Mouse (Mus musculus) lung, postnatal 25 days (tissue): ENCODE results near the gene Usp29.
"Not testable (repeated sequence)": the region's sequence is repeated elsewhere in the genome, so short reads cannot be mapped to it uniquely, and the experiment has no call there.

Experiments
- DNase-seq: peaks from one replicate; pipeline ENCODE4 v3.0.0; 2022; ENCODE audit warnings: low spot score

Usp29 gene

DNA sequence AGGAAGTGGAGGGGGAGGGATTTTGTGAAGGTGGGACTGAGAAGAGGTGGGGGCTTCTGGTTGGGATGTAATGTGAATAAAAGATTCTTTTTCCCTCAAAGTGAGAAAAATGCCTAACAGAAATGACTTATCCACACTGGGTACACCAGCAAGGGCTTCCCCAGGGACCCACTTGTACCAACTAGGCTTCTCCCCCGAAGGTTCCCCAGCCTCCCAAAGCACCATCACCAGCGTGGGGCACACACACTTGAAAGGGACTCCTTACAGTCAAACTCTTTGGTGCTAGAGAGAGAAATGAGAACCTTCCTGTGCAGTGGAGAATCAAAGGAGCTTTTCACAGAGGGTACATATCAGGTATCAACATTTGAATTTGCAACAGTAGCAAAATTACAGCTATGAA lies 198.9 kb downstream of the Usp29 start:
- no peak for DNase-seq

DNA sequence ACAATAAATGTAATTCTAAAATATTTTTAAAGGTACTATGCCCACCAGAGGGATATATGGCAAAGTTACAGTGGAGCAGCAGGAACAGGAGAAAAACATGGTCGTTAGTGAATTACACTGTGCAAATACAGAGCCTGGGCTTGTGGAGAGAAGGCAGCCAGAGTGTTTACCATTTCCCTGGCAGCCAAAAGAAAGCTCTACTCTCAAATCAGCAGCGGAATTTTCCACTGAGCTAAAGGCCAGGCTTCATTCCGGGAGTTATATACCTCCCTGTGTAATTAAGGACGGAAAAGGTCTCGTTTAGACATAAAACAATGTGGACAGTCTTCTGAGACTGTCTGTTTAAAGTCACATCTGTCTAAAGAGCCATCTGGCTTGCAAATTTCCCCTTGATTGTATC lies 204.4 kb downstream of the Usp29 start:
- DNase-seq, result no peak

DNA sequence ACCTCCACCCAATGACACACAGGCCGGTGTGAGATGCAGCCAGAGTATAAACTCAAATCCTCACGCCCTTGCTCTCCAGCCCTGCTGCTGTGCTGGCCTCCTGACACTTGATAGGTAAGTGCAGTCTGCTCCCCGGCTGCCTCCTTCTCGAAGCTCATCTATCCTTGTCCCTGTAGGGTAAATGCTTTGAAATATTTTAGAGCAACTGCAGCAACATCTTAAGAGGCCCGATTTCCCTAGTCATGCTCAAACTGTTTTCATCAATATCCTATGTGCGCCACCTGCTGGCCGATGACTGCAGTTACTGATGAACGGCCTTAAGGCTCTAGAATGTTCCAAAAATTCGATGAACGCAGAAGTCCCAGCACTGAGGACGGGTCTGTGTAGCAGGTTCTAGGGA lies 206.7 kb downstream of the Usp29 start:
- peak; percentile 53 for DNase-seq

DNA sequence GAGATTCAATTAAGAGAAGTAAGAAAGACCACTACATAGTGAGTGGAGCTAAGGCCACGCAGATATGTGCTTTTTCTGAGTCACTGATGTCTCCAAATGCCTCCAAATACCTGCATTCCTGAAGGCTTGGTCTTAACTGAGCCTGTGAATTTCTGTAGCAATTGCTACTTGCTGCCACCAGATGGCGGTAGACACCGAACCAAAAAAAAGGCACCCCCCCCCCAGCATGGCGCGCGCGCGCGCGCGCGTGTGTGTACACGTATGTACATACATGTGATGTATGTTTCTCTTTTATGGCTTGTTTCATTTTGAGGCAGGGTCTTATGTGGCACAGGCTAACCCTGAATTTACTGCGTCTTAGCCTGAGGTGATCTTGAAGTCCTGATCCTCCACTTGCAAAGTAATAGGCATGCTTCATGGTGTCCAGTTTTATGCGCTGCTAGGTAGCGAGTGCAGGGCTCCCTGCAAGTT lies 210.4 kb downstream of the Usp29 start:
- DNase-seq, result no peak

DNA sequence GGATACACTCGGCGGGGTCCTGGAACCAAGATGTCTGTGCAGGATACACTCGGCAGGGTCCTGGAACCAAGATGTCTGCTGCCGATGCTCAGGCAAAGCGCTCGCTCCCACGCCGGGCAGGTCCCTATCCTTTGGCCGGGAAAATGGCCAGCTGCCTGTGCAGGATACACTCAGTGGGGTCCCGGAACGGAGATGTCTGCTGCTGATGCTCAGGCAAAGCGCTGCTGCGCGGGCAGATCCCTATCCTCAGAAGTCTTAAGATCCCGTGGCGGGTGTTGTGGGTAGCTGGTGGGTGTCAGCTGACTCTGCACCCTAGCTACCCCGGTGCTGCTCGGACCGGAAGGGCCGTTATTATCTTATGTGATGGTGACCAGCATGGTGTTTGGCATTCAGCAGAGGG lies 217.7 kb downstream of the Usp29 start:
- DNase-seq, result not testable (repeated sequence)

DNA sequence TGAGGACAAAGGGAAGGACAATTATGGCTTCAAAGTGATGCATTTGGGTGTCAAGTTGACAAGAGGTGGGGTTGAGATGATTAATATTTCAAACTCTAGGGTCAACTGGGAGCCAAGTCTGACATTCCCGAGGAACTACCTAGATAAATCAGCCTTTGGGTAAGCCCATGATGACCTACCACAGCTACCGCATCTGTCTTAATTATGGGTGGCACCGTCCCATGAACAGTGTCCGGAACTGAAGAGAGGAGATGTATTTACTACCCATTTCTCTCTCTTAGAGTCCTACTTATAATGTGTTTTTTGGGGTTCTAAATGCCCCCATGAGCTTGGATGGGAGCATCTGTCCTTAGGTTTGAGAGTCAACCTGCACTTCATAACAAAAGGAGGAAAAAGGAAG lies 226.2 kb downstream of the Usp29 start:
- DNase-seq, result no peak

DNA sequence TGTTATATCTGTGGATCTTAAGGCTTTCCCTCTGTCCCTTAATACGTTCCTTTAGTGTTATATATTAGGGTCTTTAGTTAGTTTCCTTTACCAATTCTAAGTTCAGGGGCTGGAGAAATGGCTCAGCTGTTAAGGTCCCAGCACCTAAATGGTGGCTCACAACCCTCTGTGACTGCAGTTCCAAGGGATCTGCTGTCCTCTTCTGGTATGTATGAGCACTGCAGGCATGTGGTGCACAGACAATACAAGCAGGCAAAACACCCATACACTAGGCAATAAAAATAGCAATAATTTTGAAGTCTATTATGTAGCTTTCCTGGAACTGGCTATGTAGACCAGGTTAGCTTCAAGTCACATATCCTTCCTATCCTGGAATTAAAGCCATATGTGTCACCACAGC lies 228.2 kb downstream of the Usp29 start:
- no peak for DNase-seq

DNA sequence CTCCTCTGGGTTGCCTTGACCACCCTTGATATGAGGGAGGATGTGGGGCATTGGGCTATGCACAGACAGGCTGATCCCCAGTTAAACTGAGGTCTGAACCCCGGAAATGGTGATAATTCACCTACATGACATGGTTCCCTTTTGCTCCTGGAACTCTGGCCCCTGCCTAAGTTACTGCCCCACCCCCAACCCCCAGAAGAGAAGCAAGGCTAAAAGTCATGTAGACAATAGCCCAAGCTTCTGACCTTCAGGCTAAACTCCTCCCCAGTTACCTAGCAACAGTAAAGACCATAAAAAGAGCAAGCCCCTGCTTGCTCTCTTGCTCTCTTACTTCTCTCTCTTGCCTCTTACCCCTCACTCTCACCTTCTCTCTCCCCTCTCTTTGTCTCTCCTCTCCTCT lies 243.2 kb downstream of the Usp29 start:
- no peak for DNase-seq

DNA sequence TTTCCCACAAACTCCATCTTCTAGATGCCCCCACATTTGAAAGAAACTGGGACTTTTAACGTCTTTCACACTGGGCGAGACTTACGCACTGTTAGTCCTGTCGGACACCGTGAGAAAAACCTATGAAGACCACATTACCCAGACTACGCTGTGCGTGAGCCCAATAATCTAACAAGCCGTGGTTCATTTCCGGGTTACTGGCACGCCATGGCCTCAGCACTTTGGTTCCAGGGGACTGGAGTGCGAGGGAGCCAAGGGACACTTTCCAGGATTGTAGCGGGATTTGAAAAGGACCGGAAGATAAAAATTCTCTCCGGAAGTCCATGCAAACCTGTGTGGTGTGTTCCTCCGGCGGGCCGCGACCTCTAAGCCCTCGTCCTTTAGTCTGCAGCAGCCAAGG lies 246.5 kb downstream of the Usp29 start:
- no peak for DNase-seq

DNA sequence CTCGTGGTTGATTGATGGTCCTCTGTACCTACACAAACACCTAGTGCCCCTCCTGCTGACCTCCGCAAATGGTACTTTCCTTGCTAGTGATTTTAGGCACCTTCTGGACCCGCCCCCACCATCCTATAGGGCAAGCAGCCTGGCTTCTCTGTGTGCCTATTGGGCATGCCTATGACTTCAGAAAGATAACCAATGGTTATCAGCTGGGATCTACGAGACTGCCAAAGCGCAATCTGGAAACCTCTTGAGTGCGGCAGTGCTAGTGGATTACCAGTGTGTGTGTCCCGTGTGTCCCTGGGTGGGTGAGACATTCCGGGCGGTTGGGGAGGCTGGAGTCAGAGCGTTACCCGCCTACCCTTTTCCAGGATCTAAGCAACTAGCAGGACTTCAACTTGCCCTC lies 264.9 kb downstream of the Usp29 start, which contains the start of gene Aurkc:
Gene Aurkc (plus strand): TSS at position 50 of the 400 bp plus-strand sequence.
- DNase-seq, result not testable (repeated sequence)

DNA sequence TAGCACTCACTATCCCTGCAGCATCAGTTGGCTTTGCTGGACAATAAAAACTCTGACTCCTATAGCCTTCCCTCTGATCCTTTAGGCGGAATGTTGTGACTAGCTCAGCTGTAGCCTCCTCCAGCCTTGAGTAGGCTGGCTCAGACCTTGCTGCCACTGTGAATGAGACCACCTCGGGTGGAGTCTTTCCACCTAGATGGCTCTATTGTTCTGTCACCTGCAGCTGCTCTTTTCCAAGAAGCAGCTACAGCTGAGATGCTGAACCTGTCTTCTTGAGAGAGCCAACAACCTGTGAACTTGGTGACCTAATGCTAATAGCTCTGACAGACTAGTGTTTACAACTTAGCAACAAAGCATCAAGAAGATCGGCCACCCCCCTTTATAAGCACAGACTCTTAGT lies 268.5 kb downstream of the Usp29 start:
- DNase-seq, result not testable (repeated sequence)

DNA sequence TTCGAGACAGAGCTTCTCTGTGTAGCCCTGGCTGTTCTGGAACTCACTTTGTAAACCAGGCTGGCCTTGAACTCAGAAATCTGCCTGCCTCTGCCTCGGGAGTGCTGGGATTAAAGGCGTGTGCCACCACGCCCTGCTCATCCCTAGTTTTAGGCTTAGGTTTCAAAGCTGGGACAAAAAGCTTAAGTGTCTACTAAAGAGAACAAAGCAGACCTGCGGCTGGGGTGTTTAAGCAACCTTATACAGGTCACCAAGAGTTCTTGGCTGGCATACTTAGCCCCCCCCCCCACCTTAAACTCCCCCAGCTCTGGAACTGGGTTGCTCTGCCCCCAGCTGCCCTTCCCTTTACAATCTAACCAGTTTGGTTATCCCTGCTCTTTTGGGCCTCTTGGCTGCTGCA lies 275.1 kb downstream of the Usp29 start:
- DNase-seq, result not testable (repeated sequence)
